Mouse (Mus musculus) intestine, embryonic 14.5 days (tissue): ENCODE measurements around the gene Arid1b. TPM values are rescaled to one million over a fixed set of nuclear protein-coding genes. Genes with fewer than 3 reads are reported as not detected.
A peak's percentile ranks its signal among the peaks of the same experiment; 100 is the strongest.

ENCODE experiments used
- ATAC-seq: fragments of 200-750 bp; cut with Nextera tagmentation; replicated peaks from 2 replicates; pipeline ENCODE4 v1.8.0; 2017; ENCODE audit warnings: low read depth, moderate number of reproducible peaks, moderate TSS enrichment, moderate library complexity; ENCODE audit not compliant: low FRiP score, low TSS enrichment
- DNase-seq: peaks from one replicate; pipeline ENCODE4 v3.0.0-alpha.2; 2018; ENCODE audit warnings: low spot score
- H3K27ac ChIP-seq: fragments of 300-500 bp; sonication (generic); 2 replicates; pipeline ENCODE4 v1.5.1; 2014; ENCODE audit warnings: low read depth, mild to moderate bottlenecking, control low read depth
- H3K27me3 ChIP-seq: fragments of 300-500 bp; sonication (generic); replicated peaks from 2 replicates; pipeline ENCODE4 v1.6.1; 2014; ENCODE audit warnings: low read length, control low read depth; ENCODE audit not compliant: control insufficient read depth, insufficient read depth
- H3K36me3 ChIP-seq: fragments of 300-500 bp; sonication (generic); 2 replicates; pipeline ENCODE4 v1.6.1; 2014; ENCODE audit warnings: low read length, control low read depth; ENCODE audit not compliant: control insufficient read depth, insufficient read depth
- H3K4me1 ChIP-seq: fragments of 300-500 bp; sonication (generic); replicated peaks from 2 replicates; pipeline ENCODE4 v1.6.1; 2014; ENCODE audit warnings: low read length, control low read depth, mixed read lengths; ENCODE audit not compliant: control insufficient read depth, insufficient read depth
- H3K4me2 ChIP-seq: fragments of 300-500 bp; sonication (generic); 2 replicates; pipeline ENCODE4 v1.6.1; 2014; ENCODE audit warnings: low read length
- H3K4me3 ChIP-seq: fragments of 300-500 bp; sonication (generic); 2 replicates; pipeline ENCODE4 v1.5.1; 2014; ENCODE audit warnings: low read depth, low read length, control low read depth, mixed read lengths
- H3K9ac ChIP-seq: fragments of 300-500 bp; sonication (generic); 2 replicates; pipeline ENCODE4 v1.6.1; 2014; ENCODE audit warnings: mild to moderate bottlenecking, low read length
- H3K9me3 ChIP-seq: fragments of 300-500 bp; sonication (generic); 2 replicates; pipeline ENCODE4 v1.6.1; 2016; ENCODE audit warnings: low read length, control low read depth; ENCODE audit not compliant: control insufficient read depth
- WGBS: fragments of 180-500 bp; shearing (Covaris S2); extraction: QIAGEN DNeasy Blood & Tissue Kit; methylation state at CpG from one replicate; pipeline ENCODE4 v1.1.7; 2014; 5-methylcytosine and 5-hydroxymethylcytosine counted together
- polyA plus RNA-seq: library from polyadenylated mRNA; unstranded; fragments of >200 nt; fragmentation: Nextera tagmentation; extraction: Ambion mirVana; gene quantifications from 2 replicates; pipeline ENCODE4 v1.2.1, GENCODE M21; 2014

The Arid1b gene
- polyA plus RNA-seq, 1 experiment from 2014 or later, result 16.4 TPM

GRCm38 (mm10) chr17:5017065-5017464 lies 22.9 kb downstream of the Arid1b start:
- Histone ChIP-seq H3K27me3 (no peaks in the 10 kb centered on the region), H3K9ac (no peak overlapping the region), H3K4me2 (no peak overlapping the region), H3K9me3 (no peaks in the 10 kb centered on the region), H3K4me1 (peaks cover 17% of the 10 kb centered on the region), H3K4me3 (no peak overlapping the region), H3K27ac (no peak overlapping the region), H3K36me3 (no peaks in the 10 kb centered on the region)
- WGBS, result 75% methylated on average over 10 of the region's 10 CpGs
- ATAC-seq, result no peak
- DNase-seq, result no peak

GRCm38 (mm10) chr17:5021303-5022003 lies 27.3 kb downstream of the Arid1b start:
- Histone ChIP-seq H3K4me3 (no peak overlapping the region), H3K4me1 (peaks cover 27% of the 10 kb centered on the region), H3K27ac (no peak overlapping the region), H3K9ac (no peak overlapping the region), H3K9me3 (no peaks in the 10 kb centered on the region), H3K36me3 (no peaks in the 10 kb centered on the region), H3K4me2 (peak overlapping the region; percentile 34), H3K27me3 (no peaks in the 10 kb centered on the region)
- 20% methylated on average over 11 of the region's 11 CpGs for WGBS
- ATAC-seq (no peak), DNase-seq (no peak)

GRCm38 (mm10) chr17:5022019-5022544 lies 27.9 kb downstream of the Arid1b start:
- Histone ChIP-seq H3K27ac (no peak overlapping the region), H3K9ac (no peak overlapping the region), H3K4me3 (no peak overlapping the region), H3K27me3 (no peaks in the 10 kb centered on the region), H3K9me3 (no peaks in the 10 kb centered on the region), H3K4me1 (peaks cover 27% of the 10 kb centered on the region), H3K4me2 (peak overlapping the region; percentile 34), H3K36me3 (no peaks in the 10 kb centered on the region)
- DNase-seq (no peak), ATAC-seq (no peak)
- WGBS, result 40% methylated on average over 9 of the region's 9 CpGs

- H3K4me3 ChIP-seq, result no peak overlapping the region
- WGBS, result 59% methylated on average over 10 of the region's 10 CpGs
- H3K27ac ChIP-seq, result no peak overlapping the region
Measured at GRCm38 (mm10) chr17:5023745-5024144, 29.6 kb downstream of the Arid1b start.

GRCm38 (mm10) chr17:5025400-5025799 lies 31.3 kb downstream of the Arid1b start:
- H3K36me3 ChIP-seq, result no peaks in the 10 kb centered on the region
- 98% methylated on average over 1 of the region's 1 CpGs for WGBS
- no peaks in the 10 kb centered on the region for H3K27me3 ChIP-seq
- no peak overlapping the region for H3K9ac ChIP-seq
- no peak overlapping the region for H3K4me2 ChIP-seq
- H3K9me3 ChIP-seq, result no peaks in the 10 kb centered on the region
- no peak overlapping the region for H3K27ac ChIP-seq
- no peak for ATAC-seq
- peaks cover 35% of the 10 kb centered on the region for H3K4me1 ChIP-seq
- no peak for DNase-seq
- no peak overlapping the region for H3K4me3 ChIP-seq

More at GRCm38 (mm10) chr17:5023745-5024144, 29.6 kb downstream of the Arid1b start:
- Histone ChIP-seq H3K4me2 (no peak overlapping the region), H3K9ac (no peak overlapping the region), H3K27me3 (no peaks in the 10 kb centered on the region), H3K4me1 (peaks cover 27% of the 10 kb centered on the region), H3K36me3 (no peaks in the 10 kb centered on the region), H3K9me3 (no peaks in the 10 kb centered on the region)
- ATAC-seq (no peak), DNase-seq (no peak)

GRCm38 (mm10) chr17:5026578-5026977 lies 32.4 kb downstream of the Arid1b start:
- H3K27me3 ChIP-seq, result no peaks in the 10 kb centered on the region
- no peaks in the 10 kb centered on the region for H3K9me3 ChIP-seq
- no peak overlapping the region for H3K4me3 ChIP-seq
- peaks cover 31% of the 10 kb centered on the region for H3K4me1 ChIP-seq
- no peak overlapping the region for H3K4me2 ChIP-seq
- no peak overlapping the region for H3K9ac ChIP-seq
- no peaks in the 10 kb centered on the region for H3K36me3 ChIP-seq
- no peak for DNase-seq
- WGBS, result 59% methylated on average over 2 of the region's 2 CpGs
- H3K27ac ChIP-seq, result no peak overlapping the region
- no peak for ATAC-seq

GRCm38 (mm10) chr17:5029148-5029547 lies 35.0 kb downstream of the Arid1b start:
- Histone ChIP-seq H3K9me3 (no peaks in the 10 kb centered on the region), H3K27ac (no peak overlapping the region), H3K9ac (no peak overlapping the region), H3K4me2 (no peak overlapping the region), H3K4me3 (no peak overlapping the region), H3K36me3 (no peaks in the 10 kb centered on the region), H3K4me1 (0 out of 2 replicates have a peak, but pooled peaks cover 11% of the 10 kb centered on the region), H3K27me3 (no peaks in the 10 kb centered on the region)
- WGBS, result 86% methylated on average over 4 of the region's 4 CpGs
- ATAC-seq (no peak), DNase-seq (no peak)

- no peak overlapping the region for H3K4me2 ChIP-seq
- ATAC-seq, result no peak
- H3K9ac ChIP-seq, result no peak overlapping the region
- 82% methylated on average over 2 of the region's 2 CpGs for WGBS
- H3K4me1 ChIP-seq, result 0 out of 2 replicates have a peak, but pooled peaks cover 11% of the 10 kb centered on the region
- no peaks in the 10 kb centered on the region for H3K36me3 ChIP-seq
- no peaks in the 10 kb centered on the region for H3K9me3 ChIP-seq
- no peak overlapping the region for H3K4me3 ChIP-seq
- no peaks in the 10 kb centered on the region for H3K27me3 ChIP-seq
- DNase-seq, result no peak
- no peak overlapping the region for H3K27ac ChIP-seq
Measured at GRCm38 (mm10) chr17:5030290-5030689, 36.2 kb downstream of the Arid1b start.

GRCm38 (mm10) chr17:5033346-5033745 lies 39.2 kb downstream of the Arid1b start:
- H3K4me3 ChIP-seq, result no peak overlapping the region
- WGBS, result 74% methylated on average over 3 of the region's 3 CpGs
- H3K36me3 ChIP-seq, result no peaks in the 10 kb centered on the region
- ATAC-seq (no peak), DNase-seq (no peak)
- H3K4me1 ChIP-seq, result 0 out of 2 replicates have a peak, but pooled peaks cover 11% of the 10 kb centered on the region
- no peak overlapping the region for H3K27ac ChIP-seq
- H3K27me3 ChIP-seq, result no peaks in the 10 kb centered on the region
- H3K9me3 ChIP-seq, result no peaks in the 10 kb centered on the region
- no peak overlapping the region for H3K4me2 ChIP-seq
- H3K9ac ChIP-seq, result no peak overlapping the region
